Mouse (Mus musculus) yolk sac, embryonic 10.5 days (tissue): ENCODE measurements around the gene Mast4.
A peak's percentile ranks its signal among the peaks of the same experiment; 100 is the strongest.
"Not testable (repeated sequence)": the region's sequence is repeated elsewhere in the genome, so short reads cannot be mapped to it uniquely, and the experiment has no call there.

Experiments used
- DNase-seq: peaks from one replicate; pipeline ENCODE4 v3.0.0-alpha.2; 2017; ENCODE audit warnings: low spot score

The Mast4 gene

DNA sequence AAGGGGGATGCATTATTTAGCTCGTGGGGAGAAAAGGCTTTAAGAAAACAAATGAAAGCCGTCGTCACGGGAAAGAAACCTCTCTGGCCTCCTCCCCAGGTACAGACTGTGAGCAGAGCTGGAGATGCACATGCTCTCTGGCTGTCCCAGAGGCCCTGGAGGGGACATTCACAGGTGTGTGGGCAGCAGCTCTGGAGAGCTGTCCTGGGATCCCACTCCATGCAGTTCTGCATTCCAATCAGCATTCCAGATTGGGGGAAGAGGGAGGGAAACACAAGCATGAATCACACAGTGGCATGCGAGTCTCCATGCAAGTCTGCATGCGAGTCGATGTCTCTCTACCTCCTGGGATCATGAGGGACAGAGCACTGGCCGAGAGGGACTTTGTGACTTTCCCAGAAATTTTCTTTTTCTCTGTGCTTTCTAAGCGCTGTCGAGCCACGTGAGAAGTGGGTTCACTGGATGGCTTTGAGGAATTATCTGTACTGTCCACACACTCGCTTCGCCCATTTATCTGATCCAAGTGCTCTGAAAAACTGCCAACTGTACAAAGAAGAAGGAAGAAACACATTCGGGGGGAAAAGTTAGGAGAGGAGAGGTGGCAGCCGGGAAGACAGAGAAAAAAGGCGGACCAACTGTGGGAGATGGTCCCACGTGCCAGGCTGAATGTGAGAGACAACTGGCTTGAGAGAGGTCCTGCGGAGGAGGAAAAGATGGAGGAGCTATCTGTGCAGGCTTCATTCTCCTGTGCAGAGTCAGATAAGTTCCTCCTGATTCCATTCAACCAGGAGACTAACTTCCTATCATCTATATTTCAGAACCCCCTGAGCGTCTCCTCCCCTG lies 580.4 kb downstream of the Mast4 start:
- DNase-seq: no peak

DNA sequence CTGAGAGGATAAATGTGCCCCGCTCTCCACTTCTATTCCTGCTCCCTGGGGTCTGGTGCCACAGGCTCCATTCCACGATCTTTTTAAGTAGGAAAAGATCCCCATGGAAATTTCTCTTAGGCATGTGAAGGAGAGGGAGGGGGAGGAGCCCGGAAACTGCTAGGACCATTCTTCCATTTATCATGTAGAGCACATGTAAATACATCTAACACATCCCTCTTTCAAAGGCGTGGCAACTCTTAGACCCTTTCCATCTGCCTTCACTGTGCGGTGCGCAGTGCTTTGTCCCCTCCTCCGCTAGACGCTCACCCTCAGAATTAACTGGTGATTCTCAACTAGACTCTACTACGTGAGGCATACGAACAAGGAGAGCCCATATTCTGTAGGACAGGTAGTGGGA lies 584.4 kb downstream of the Mast4 start:
- DNase-seq: no peak

DNA sequence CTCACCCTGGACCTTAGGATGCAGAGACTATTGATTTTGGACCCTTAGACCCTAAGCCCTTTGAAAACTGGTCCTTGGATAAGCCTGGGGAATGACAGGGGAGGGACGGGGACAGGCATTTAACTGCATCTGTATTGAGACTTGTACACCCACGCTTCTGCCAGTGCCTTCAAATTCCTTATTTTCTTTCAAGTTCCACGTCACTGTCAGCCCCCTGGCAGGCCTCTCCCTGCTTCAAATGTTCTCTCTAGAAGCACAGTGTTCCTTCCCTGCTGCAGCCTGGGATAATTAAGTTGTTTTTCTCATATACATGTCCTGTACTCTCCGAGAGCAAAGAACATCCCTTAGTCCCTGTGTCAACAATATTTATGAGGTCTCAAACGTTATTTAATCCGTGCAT lies 585.1 kb downstream of the Mast4 start:
- no peak for DNase-seq

DNA sequence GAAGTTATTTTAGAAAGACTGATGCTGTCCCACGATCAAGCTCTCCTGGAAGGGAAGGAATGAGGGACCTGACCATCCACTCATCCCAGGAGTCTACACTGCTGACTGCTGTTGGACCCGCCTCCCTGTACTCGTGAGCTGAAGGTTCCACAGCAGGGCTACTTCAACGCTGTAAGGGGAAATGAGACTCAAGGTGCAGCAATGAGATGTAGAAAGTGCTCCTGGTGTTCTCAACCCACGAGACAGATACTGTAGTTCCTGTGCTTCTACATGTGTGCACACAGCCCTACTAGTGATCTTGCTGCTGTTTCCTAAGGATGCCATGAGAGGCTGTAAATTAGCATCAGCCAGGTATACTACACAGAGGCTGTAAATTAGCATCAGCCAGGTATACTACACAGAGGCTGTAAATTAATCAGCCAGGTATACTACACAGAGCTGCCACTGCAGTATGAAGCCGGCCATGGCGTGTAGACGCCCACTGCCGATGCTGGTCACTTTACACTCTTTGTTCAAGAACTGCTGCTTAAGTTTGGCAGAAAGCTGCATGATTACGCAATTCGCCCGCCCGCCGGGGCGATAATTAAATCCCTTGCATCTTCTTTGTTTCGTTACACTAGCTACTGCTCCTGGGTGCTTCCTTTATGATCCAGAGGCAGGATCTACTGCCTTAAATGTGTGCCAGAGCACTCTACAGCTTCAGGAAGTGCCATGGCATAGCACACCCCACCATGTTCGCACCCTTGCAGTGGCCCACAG lies 587.3 kb downstream of the Mast4 start:
- no peak for DNase-seq

DNA sequence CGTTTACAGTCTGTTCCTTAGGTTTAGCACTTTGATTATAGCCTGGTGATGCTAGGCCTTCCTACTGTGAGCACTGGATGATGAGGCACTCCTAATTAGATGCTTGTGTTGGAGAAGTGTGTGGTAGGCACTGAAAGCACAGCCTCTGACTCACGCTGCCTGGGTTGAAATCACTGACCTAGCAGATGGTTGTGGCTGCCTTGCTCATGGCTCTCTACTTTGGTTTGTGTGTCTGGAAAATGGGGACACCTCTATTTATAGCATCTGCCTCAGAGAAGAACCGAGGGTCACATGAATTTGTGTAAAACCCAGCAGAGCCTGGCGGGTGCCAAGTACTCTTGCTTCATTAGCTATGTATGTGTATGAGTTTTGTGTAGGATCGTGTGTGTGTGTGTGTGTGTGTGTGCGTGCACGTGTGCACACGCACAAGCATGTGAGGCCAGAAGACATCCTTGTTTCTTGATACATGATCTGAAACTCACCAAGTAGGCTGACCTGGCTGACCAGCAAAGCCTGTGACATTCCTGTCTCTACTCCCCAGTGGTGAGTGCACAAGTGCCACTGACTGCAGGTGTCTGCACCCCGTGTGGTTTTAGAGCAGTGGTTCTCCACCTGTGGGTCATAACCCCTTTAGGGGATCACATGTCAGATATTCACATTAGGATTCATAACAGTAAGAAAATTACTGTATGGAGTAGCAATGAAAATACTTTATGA lies 588.5 kb downstream of the Mast4 start:
- DNase-seq: no peak

DNA sequence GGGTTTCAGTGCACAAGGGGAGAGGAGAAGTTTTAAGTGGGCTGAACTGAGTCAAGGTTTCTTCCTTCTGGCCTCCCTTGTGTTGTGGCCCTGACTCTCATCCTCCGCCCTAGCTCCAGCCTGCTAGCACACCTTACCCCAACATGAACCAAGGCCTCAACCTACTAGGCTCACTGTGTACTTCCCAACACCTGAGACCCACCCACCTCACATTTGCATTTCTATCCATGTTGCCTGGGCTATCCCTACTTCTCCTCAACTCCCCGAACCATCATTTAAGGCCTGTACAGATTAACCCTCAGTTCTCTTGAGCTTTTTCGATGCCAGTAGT lies 589.1 kb downstream of the Mast4 start:
- DNase-seq: no peak

DNA sequence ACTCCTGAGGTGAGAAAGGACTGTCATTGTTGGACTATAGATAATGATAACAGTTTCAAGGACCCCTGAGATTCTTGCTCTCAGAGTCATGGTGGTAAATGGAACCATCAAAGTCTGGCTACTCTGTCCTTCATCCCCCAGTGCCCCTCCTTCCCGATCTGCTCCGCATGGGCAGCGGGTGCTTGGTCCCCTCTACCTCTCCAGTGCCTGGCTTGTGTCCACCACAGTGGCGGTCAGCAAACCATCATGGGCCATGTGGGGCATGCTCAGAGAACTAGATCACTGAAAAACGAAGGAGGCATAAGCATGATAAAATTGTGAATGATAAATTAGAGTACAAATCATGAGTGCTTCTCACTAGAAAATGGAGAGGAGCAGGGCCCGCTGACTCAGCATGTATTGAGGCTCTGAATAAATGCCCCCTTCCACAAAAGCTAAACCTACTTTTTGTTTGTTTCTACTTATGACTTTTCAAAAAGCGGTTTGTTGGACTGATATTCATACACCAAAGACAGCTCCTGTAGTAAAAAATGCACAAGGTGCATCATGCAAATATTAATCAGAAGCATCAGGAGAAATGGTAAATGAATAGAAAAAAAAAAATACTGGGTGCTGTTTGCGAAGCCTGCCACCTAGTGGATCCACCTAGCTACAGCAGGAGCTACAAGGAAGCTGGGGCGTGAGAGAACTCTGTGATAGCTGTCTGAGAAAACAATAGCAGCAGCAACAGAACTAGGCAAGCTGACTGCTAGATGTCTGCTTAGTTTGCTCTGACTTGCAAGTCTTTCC lies 589.6 kb downstream of the Mast4 start:
- peak; percentile 22 for DNase-seq

DNA sequence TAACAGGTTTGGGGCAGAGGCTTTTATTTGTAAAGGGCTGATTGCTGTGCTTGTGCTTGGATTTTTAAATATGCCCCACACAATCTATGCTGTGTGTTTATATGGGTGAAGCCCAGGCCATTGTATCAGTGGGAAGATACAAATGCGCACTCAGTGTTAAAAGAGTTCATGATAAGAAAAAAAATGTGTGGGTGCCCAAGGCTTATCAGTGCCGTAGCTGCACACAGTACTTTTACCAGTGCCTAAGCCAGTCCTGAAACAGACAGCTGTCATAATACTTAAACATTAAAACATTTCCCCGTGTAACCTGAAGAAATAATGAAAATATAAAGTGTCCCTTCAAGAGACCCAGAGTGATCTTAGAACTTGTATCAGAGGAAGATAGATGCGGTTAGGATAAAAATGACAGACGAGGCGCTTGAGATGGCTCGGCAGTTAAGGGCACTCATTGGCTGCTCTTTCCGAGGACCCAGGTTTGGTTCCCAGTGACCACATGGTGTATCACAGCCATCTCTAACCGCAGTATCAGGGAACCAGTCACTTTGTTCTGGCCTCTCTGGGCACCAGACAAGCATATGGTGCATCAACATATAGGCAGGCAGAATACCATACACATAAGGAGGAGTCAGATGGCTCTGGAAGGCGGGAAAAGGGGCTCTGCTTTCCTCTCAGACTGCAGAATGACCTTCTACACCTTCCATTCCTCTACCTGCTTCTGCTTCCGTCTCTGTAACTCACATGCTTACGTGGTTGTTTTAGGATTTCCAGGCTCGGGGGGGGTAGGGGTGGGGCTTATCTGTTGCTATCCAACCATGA lies 594.4 kb downstream of the Mast4 start:
- no peak for DNase-seq

DNA sequence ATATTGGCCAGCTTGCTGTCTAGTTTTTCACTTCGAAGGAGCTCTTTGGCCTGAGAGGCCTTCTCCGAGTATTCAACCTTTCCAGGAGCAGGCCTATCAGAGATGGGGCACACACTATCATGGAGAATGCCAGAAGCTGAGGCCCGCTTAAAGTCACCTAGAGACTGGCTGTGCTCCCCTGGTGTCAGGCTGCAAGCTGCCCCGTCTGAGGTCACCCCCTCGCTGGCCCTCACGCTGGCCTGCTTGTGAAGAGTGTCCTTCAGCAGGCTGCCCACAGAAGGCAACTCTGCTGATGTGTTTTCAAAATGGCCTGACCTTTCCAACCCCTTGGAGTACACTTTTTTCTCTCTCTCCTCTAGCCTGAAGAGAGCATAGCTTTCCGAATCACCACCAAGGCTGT lies 596.5 kb downstream of the Mast4 start:
- DNase-seq: no peak

DNA sequence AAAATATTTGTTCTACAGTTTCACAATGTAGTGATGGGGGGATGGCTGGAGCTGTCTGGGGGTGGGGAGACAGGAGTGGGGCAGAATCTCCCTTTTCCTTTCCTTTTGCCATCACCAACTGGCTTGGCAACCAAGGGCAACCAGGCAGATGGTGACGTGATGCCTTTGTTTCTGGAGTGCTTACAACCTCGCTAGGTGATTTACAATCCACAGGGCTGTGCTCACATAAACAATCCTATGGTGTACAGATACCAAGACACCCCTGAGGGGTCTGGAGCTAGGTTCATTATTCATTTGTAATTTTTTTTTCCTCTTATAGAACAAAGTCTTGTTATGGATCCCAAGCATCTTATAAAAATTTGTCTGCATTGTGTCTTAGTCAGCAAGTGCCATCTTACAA lies 601.2 kb downstream of the Mast4 start:
- no peak for DNase-seq

DNA sequence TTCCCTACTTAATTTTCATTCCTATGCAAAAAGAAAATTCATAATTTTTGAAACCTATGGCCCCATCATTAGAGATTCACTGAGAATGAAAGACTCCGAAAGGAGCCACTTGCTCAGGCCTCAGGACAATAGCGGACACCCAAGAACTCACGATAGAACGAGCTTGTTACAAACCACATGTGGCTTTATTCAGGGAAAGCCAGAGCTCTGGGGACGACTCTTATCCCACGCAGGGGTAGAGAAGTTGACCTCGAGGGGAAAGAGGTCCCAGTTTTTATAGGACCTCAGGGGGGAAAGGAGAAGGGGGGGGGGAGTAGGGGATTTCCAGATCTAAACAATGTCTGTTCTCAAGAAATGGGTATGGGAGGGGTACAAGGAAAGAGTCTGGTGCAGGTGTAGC lies 605.3 kb downstream of the Mast4 start:
- not testable (repeated sequence) for DNase-seq

DNA sequence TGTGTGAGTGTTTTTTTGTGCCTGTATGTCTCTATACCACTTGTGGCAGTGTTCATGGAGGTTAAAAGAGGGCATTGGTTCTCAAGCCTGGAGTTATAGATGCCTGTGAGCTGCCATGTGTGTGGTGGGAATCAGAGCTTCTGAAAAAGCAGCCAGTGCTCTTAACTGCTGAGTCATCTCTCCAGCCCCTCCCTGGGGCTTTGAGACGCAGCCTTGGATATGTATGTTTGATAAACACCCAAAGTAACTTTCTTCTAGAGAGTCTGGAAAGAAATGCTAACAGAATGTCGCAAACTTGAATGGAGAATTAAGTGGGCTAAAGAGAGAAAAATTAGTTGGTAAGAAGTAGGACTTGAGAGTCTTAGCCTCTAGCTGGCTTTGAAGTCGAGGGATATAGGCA lies 606.3 kb downstream of the Mast4 start:
- DNase-seq: no peak

DNA sequence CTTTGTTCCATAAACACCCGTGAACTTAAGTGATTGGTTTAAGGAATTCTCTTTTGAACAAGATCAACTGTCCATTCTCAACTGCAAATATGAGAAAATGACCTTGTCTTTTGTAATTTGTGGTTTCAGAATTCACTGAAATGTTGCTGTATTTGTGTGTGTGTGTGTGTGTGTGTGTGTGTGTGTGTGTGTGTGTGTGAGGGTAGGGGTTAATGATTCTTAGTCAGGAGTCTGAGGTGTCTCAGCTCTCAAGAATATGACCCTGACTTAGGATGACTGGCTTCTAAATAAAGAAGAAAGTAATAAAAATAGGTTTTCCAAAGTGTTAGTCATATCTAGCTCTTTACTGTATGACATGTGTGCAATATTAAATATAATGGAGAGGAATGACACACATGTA lies 607.4 kb downstream of the Mast4 start:
- DNase-seq: no peak

DNA sequence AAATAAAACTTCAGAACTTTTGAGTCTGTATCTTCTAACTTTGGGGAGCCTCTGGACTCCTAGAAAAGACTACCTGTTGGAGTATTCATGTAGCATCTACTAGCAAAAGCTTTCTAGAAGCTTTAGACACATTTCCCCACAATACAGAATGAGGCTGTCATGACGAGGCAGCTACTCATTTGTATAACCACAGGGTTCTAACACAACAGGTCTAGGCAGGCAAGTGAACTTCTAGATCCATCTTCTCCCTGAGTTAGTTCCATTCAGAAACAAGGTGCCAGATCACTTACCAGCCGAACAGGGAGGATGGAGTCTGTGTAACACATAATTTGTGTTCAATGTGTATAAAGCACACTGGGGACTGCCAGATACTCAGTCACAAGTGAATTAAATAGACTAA lies 608.4 kb downstream of the Mast4 start:
- no peak for DNase-seq

DNA sequence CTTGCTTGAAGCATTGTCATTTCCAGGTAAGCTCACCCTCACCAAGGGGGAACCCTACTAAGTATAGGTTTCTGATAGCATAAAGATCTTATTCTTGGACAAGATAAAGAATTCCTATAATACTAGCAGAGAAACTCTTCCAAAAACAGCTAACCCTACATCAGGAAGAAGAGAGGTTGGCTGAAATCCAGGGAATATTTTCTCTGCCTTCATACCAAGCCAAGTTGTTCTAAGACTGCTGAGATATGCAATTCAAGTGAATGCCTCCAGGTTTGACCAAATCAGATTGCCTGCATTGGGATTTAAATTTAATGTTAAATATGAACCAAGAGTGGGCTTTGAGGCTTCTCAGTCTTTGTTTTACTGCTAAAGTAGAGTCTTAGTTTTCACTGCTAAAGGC lies 608.9 kb downstream of the Mast4 start:
- no peak for DNase-seq

DNA sequence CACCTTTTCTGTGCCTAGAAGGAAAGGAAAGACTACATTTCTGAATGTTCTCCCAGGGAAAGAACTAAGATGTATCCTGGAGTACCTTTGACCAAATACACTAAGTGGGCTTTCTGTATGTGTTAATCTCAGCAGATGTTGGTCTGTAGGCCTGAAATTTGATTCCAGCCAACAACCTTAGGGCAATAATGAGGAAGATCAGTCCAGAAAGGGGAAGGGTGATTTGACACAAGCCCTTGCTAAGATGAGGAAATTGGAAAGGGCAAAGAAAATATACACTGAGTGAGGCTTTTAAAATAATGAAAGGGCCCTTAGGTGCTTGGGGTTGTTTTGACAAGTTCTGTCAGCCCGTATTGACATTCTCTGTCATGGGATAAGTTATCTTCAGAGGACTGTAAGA lies 617.3 kb downstream of the Mast4 start:
- DNase-seq: no peak

DNA sequence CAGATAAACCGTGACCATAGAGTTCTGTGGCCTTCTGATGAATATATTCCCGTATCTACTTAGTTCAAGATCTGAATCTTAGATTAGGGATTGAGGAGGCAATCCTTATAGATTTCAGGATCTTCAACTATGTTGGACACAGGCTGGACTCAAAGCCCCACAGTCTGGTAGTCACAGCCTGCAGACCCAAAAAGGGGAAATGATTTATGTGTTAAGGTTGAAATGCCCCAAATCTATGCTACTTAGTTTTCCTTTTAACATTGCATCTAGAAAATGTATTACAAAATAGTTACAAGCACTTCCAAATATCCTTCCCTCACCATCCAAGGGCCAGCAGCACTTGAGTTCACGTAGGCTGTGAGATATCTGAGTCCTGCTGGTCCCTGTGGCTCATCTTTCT lies 633.6 kb downstream of the Mast4 start:
- DNase-seq: no peak

DNA sequence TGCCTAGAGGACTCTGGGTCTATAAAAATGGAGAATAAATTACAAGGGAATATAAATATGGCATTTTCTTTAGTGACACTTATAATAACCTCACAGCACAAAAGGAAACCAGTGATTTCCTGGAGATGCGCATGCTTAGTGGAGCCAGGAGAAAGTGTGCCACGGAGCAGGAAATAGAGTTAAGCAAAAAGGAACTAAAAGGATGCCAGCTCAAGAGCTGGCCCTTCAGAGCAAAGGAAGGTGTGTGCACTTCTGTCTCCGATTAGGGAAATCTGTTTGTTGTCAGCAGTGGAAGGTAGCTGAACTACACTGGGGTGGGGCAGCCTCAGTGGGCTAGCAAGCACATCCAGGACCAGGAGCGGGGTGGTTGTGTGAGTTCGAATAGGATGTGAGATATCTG lies 634.1 kb downstream of the Mast4 start:
- DNase-seq: no peak

DNA sequence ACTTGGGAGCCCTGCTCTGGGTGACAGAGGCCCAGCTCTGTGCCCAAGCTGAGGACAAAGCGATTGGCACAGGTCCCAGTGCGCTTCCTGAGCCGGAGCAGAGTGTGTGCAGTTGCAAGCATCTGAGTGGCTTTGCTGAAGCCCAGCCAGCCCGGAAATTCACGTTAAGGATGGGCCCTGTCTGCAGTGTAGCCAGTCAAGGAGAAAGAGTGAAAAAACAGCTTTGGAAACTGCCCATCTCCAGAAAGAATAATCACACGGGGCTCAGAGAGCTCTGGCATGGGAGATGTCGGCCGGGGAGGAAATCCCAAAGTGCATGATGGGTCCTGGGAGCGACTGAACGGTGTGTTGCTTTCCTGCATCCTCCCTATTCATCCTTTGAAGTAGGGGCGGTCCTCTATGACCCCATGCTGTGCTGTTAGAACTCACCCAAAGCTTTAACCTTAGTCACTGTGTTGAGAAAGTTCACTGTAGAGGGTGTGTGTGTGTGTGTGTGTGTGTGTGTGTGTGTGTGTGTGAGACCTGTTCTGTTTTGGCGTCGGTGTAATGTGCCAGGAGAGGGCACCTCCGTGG lies 635.5 kb downstream of the Mast4 start:
- no peak for DNase-seq

DNA sequence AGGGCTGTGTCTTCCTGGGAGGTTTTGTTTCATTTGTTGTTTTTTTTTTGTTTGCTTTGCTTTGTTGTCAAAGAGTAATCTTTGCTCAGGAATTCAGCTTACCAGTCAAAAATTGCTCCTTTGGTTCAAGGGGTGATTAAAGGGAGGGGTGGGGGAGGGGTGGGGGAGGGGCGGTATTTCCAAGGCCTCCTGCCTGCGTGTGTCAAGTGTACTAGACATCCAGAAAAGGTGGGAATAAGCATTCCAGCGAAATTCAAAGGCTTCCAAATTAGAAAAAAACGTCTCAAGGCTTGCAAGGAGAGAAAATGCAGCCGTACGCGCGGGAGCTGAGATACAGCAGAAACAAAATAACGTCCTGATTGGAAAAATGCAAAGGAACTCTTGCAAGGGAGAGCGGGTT lies 636.0 kb downstream of the Mast4 start:
- DNase-seq: no peak
